Mouse (Mus musculus): Measurements from ENCODE around the gene Wdr20.

Wdr20 gene

DNA sequence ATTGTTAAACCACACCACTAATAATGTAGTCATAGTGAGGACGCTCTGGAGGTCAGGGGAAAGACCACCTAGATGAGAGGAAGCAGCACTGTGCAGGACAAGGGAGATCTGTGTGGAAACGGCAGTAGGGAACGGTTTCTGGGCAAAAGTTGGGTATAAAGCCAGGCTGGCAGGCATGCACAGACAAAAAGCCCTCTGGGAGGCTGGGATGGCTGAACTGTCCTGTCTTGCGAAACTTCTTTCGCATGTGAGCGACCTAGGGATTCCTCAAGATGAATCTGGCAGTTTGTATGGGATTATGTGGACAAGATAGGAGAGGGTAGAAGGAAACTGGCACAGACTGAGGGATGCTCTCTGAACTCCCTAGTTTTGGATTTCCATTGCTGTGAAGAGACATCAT lies 34.2 kb downstream of the Wdr20 start:
- ATAC-seq (ENCODE audit: insufficient number of reproducible peaks, low FRiP score, low TSS enrichment): no peak

DNA sequence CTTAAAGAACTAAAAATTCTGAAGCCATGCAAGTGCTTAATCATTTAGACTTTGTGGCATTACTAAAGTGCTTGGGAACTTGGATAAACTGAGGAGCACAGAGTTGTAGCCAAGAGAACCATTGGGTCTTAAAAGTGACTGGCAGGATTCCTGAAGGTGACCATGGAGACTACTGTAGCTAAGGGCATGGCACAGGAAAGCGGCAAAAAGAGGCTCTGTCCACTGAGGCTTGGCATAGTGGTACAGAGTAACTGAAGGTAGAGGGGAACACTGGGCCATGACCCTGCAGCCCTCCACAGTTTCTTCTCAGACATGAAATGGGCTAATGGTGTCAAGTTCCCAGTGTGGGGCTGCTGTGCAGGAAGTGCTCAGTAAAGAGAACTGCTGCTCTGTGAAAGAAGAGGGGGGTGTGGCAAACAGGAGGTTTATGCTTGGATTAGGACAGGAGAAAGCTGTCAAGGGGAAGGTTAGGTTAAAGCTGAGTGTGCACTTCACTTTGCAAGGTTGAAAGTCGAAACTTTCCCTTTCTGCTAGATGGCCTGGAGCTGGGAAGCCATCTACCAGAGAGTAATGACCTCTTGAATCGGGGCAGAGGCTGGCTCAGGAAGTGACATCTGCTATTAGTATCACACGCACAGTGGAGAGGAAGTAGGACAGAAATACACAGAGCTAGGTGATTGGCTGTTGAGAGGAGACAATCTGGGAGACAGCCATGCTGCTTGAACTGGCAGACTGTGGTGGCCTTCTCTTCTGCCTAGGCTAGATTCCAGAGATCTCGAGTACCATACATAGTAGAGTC lies 38.1 kb downstream of the Wdr20 start:
- ATAC-seq (ENCODE audit: insufficient number of reproducible peaks, low FRiP score, low TSS enrichment): no peak

DNA sequence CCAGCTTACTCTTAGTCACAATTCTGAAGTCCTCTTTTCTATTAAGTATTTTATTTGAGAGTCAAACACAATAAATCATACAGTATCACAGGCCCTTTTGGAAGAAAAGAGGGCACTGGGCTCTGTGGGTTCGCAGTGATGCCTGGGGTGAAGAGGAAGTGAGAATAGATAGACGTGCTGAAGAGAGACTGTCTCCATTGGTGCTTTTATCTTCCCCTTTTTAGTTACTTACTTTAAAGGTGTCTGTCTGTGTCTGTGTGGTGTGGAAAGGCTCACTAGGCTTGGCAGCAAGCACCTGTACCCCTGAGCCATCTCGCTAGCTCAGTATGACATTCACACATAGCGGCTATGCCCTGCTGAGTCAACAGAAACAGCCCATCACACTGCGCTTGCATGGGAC lies 40.1 kb downstream of the Wdr20 start:
- no peak for ATAC-seq (ENCODE audit: insufficient number of reproducible peaks, low FRiP score, low TSS enrichment)

DNA sequence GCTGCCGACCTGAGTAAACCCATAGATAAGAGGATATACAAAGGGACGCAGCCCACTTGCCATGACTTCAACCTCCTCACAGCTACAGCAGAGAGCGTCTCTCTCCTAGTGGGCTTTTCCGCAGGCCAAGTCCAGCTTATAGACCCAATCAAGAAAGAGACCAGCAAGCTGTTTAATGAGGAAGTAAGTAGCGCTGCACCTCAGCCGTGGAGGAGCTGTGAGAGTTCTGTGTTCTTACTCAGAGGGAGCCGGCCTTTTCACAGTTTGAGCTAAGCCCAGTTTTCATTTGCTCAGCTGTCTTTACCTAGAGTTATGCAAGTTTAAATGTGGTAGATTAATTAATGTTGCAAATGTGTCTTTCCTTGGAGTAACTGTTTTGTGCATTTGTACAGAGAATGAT lies 41.6 kb downstream of the Wdr20 start:
- ATAC-seq (ENCODE audit: insufficient number of reproducible peaks, low FRiP score, low TSS enrichment): no peak

DNA sequence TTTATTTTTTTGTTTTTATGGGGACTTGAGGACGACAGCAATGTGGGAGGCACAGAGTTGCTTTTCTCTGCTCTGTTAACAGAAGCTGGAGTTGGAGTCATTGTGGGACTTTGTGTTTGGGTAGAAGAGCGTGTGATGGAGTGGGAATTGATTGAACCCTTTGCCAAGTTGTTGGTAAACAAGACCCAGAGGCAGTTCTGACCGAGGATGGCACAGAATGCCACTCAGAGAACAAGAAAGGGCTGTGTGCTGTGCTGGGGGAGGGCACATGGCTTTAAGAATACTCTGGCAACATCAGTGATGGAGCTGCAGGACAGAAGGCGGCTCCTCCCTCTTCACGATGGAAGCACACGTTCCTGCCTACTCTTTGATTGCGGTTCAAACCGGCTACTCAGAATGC lies 43.4 kb downstream of the Wdr20 start:
- no peak for ATAC-seq (ENCODE audit: insufficient number of reproducible peaks, low FRiP score, low TSS enrichment)

DNA sequence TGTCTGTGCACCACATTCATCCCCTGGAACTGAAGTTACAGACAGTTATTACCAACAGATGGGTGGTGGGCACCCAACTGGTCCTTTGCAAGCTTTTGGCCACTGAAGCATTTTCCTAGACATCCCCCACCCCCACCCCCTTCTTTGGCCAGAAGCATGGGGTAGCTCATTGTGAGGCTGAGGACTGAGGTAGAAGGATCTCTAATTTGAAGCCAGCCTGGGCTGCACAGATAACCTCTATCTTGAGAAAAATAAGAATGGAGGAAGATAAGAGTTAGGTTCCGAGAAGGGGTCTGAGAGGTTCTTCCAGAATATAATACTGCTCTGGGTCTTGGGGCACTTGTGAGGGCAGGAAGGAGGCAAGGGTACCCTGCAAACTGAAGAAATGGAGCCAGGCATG lies 44.5 kb downstream of the Wdr20 start:
- no peak for ATAC-seq (ENCODE audit: insufficient number of reproducible peaks, low FRiP score, low TSS enrichment)

DNA sequence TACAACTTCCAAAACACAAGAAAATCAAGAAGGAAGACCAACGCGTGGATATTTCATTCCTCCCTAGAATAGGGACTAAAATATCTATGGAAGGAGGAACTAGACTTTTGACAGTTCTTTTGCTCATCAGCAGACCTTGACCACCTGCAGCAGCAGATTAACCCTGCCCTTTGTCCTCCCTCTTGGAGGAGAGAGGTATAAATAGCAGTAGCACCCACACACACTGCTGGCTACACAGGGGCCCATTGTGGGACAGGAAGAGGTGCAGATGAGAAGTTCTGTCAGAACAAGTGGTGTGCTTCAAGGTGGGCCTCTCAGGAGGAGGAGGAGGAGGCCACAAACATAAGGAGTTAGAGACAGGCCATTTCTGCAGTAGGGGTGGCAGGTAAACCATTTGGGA lies 46.5 kb downstream of the Wdr20 start:
- ATAC-seq (ENCODE audit: insufficient number of reproducible peaks, low FRiP score, low TSS enrichment): no peak

DNA sequence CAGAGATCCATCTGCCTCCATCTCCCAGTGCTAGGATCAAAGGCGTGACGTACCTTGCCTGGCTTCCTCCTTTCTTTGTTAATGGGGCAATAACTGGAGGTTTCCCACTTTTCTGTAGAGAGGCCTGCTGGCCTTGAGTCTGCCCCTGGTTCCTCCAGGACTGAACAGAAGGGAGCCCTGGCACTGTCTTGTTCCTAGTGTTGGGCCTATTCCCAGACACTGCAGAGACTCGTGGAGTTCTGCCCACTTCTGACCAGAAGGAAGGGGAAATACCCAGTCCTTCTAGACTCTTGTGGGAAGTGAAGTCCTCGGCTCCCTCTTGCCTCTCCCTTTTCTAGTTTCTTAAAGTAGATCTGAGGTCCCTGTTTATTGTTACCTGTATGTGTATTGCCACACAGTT lies 48.5 kb downstream of the Wdr20 start:
- ATAC-seq (ENCODE audit: insufficient number of reproducible peaks, low FRiP score, low TSS enrichment): peak; percentile 86

DNA sequence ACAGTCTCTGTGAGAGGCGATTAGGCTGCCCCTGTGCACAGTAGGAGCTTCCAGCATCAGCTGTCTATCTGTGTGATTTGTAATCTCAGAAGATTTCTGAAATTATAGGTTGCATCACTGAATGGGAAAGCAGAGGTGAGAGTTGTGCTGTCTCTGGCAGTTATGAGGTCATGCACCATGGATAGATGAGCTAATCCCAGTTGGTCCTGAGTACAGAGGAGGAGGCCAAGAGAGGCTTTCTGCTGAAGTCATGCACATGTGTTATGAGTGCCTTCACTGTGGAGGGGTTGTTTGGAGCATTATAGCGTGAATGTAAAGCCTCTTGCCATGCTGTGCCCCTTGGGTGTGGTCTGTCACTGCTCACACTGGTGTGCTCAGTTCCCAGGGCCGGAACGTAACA lies 52.8 kb downstream of the Wdr20 start:
- ATAC-seq (ENCODE audit: insufficient number of reproducible peaks, low FRiP score, low TSS enrichment): no peak

DNA sequence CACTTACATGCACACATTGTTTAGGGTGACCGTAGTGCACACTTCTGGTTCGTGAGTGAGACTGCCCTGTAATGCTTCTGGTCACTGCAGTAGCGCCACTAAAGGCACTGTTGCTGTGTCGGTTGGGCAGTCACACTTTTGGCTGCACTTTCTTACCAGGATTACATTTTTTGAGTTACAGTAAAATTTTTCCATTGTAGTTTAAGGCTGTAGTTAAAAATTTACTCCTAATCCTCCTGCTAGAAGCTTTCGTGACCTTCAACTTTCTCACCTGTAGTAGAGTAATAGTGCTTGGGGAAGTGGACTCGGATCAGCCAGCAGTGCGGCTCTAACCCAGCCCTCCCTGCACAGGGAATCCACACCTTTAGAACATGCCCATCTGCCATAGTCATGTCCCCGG lies 53.3 kb downstream of the Wdr20 start:
- no peak for ATAC-seq (ENCODE audit: insufficient number of reproducible peaks, low FRiP score, low TSS enrichment)

DNA sequence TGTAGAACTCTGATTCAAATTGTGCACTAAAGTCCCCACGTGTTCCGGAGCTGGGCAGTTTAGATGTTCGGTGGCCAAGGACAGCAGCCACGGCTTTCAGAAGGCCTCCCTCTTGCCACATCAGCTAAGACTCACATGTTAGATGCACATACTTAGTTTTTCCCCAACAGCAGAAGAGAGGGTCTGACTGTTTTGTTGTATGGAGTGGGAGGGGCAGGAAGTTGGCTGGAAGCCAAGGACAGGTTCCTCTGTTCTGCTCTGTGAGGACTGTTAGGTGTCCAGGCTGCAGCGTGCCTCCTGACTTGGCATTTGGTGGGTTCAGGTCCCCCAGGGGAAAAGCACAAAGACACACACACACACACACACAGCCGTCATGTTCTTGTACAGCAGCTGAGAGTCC lies 57.3 kb downstream of the Wdr20 start:
- ATAC-seq (ENCODE audit: insufficient number of reproducible peaks, low FRiP score, low TSS enrichment): no peak

DNA sequence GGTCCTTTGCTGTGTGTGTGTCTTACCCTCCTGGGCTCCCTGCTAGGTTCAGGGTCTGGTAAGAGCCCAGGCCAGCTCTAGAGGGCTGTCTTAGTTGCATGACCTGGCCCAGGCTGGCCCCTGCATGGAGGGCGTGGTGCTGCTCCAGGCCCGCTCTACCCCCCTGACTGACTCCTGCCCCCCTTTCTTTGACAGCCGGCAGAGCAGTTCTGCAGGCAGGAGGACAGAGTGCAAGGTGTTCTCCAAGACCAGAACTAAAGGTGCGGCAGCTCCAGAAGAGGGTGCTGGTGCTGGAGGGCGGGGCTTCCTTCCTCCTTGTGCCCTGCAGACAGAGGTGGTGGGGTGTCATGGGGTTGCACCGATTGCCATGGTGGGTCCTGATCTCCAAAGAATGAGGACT lies 59.0 kb downstream of the Wdr20 start:
- no peak for ATAC-seq (ENCODE audit: insufficient number of reproducible peaks, low FRiP score, low TSS enrichment)

DNA sequence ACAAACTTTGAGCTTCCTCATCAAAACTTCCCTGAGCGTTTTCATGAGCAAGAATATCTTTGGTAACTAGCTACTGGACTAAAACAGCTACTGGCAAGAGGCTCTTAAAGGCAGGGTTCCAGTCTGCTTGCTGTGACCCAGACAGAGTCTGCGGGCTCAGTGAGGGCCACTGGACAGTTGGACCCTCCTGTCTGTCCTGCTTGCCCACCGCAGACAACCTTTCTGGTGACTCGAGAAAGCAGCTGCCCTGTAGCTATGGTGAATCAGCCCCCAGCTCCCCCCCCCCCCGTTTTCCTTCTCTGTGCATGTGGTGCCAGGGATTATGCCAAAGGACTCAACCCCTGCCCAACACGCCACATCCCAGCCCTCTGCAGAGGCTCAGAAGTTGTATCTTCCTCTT lies 59.5 kb downstream of the Wdr20 start:
- no peak for ATAC-seq (ENCODE audit: insufficient number of reproducible peaks, low FRiP score, low TSS enrichment)

DNA sequence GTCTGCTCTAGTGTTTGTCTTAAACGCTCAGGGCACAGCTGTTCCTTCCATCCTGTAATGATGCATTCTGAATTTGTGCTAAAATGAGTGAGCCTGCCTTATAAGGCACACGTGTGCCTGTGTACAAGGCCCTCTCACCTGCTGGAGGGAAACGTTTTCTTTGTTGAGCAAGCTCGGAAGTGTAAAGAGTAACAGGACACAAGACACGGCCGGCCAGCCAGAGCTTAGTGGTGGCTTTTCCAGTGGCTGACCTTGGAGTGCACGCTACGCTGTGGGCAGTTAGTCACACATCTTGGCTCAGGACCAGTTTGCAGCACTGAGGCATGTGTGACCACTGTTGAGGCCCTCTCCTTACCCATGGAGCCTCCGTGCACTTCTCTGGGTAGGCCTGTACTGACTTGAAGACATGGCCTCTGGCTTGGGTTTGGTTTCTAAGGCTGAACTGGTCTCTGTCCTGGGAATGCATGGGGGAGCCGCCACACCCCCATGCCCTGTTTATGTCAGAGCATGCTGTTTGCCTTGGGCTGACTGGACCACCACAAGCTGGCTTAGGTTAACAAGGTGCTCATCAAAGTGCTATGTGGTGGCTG lies 60.2 kb downstream of the Wdr20 start:
- ATAC-seq (ENCODE audit: insufficient number of reproducible peaks, low FRiP score, low TSS enrichment): no peak

DNA sequence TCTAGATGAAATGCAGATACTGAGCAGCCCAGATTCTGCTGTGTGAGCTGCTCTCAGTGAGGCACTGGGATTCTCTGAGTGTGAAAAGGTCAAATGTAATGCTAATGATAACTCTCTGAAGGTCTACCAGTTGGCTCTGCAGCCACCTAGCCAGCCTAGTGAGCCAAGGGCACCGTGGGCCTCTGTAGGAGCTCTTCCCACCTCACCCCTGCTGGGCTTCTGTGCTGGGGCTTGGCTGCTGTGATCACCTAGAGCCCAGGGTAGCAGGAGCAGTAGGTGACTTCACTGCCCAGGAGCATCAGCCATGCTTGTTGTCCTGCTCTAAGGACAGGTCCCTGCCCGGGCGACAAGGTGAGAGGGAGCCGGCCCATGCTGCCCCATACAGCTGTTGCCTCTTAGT lies 61.5 kb downstream of the Wdr20 start:
- ATAC-seq (ENCODE audit: insufficient number of reproducible peaks, low FRiP score, low TSS enrichment): no peak

DNA sequence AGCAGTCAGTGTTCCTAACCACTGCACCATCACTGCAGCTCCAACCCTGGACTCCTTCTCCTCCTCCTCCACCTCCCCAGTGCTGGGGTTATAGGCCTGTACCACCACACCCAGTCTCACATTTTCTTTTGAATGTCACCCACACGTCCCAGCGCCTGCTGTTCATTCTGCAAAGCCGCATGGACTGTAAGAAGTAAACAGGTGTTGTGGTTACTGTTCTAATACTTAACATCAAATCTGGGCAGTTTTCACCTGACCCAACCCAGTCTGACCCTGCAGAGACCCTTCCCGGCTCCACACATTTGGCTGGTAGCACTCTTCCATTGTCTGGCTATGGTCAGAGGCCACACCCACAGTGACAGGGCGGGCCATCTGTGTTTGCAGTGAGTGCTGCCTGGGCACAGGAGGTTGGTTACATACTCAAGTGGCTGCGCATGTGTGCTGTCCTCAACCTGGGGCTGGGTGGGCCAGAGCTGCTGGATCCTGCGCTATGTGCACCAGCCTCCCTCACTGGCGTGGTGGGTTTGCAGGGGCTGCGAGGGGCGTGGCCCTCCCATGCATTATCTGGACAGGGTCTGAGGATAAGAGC lies 64.2 kb downstream of the Wdr20 start:
- ATAC-seq (ENCODE audit: insufficient number of reproducible peaks, low FRiP score, low TSS enrichment): no peak

DNA sequence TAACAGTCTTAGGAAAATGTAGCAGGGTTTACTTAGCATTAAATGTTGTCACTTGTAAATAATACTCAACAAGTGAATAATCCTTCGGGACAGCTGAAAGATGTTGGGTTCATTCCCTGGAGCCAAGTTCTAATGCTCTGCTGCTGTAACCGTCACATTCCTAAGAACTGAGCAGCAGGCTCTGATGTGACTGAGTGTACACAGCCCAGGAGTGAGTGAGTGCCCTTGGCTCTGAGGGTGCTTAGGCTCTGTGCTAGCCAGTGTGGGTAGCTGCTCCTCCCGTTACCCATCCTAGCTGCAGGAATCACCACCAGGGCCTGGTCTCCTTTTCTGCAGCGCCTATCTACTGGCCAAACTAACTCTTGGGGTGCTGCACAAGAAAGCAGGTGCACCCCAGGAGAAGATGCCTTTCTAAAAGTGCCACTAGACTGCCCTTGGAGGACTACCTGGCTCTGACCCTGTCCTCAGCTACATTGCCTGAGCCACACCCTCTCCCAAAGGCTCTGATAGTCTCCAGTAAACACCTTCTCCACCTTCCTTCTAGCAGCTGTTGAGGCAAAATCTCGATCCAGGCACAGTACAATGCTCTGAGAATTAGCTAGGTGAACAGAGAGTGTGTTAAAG lies 65.0 kb downstream of the Wdr20 start:
- no peak for ATAC-seq (ENCODE audit: insufficient number of reproducible peaks, low FRiP score, low TSS enrichment)

DNA sequence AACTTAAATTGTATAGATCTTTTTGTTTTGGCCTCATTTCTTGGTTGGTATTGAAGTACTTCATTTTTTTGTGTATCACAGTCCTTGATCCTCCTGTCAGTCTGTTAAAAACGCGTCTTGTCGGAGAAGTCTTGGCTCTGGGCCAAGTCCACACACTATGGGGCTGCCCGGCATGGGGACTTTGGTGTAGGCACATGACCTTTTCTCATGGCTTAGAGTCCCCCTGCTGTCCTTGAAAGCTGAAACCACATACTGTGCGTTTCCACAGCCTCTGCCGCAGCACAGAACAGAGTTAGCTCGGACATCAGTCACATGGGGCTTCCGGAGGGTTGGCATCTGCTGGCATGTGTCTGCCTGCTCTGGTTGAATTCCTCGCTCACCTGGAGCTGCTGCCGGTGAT lies 66.5 kb downstream of the Wdr20 start:
- no peak for ATAC-seq (ENCODE audit: insufficient number of reproducible peaks, low FRiP score, low TSS enrichment)

DNA sequence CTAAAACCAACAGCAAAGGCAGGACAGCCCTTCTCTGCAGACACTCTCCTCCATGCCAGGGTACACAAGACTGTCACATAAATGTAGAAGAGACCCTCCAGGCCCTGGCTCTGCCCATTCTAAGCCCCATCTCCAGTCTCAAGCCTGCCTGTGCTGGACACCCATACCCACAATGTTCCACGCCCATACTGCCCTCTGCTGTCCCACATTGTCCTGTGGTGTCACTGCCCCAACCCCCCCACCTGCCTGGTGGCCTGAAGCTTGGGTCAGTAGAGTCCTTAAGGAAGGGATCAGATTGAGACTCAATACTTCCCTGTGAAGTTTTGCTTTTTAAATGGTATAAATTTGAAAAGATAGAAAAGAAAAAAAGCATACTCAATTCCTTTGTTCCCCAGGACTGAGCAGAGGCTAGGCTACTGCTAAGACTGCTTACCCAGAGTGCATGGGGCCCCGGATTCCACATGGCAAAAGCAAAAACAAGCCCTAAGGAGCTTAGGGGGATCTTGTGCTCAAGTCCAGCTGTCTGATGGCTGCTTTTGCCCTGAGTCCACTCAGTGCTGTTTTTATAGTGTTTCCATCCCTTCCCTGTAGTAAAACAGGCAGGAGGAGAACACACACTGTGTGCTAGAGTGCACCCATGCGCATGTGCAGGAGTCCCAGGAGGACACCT lies 68.7 kb downstream of the Wdr20 start:
- ATAC-seq (ENCODE audit: insufficient number of reproducible peaks, low FRiP score, low TSS enrichment): no peak

DNA sequence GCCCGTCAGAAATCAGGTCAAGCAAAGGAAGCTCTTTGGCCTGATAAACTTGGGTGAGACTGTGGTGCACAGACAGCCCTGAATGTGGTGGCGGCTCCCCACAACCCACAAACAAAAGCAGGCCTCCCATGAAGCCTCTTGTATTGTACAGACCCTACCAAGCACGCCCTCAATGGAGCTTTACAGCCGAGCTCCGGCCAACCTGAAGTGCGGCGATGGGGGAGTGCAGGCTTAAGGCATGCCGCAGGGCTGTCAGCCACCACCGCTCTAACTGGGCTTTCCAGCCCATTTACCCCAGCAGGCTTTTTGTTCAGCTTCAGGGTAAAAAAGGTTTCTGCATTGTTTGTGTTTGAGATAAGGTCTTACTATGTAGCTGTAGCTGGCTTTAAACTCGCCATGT lies 70.7 kb downstream of the Wdr20 start:
- no peak for ATAC-seq (ENCODE audit: insufficient number of reproducible peaks, low FRiP score, low TSS enrichment)

DNA sequence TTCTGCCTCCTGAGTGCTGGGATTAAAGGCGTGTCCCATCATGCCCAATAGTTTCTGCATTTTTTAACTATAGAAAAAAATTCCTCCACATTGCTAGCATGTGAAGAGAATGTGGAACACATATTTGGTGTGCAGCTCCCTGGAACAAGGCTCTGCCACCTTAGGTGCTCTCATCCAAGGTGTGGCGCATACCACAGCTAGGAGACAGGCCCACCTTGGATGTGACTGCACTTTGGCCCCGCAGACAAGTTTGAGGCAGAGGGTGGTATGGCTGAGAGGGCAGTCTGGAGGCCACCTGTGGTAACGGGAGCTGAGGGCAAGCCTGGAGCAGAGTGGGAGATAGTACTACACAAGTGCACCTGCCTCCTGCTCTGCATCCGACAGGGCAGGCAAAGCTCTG lies 71.1 kb downstream of the Wdr20 start:
- ATAC-seq (ENCODE audit: insufficient number of reproducible peaks, low FRiP score, low TSS enrichment): no peak
